Mouse (Mus musculus) embryonic facial prominence, embryonic 12.5 days (tissue): ENCODE measurements around the gene Usp2. TPM values are rescaled to one million over a fixed set of nuclear protein-coding genes. Genes with fewer than 3 reads are reported as not detected.

Experiments
- ATAC-seq: fragments of 200-750 bp; cut with Nextera tagmentation; 2 replicates; pipeline ENCODE4 v1.8.0; 2017; ENCODE audit not compliant: insufficient number of reproducible peaks, insufficient read depth, low FRiP score, low TSS enrichment
- H3K27ac ChIP-seq: fragments of 300-500 bp; sonication (generic); 2 replicates; pipeline ENCODE4 v1.5.1; 2016; ENCODE audit warnings: mild to moderate bottlenecking
- H3K27me3 ChIP-seq: fragments of 300-500 bp; sonication (generic); 2 replicates; pipeline ENCODE4 v1.6.1; 2016; ENCODE audit warnings: mild to moderate bottlenecking, moderate library complexity
- H3K36me3 ChIP-seq: fragments of 300-500 bp; sonication (generic); 2 replicates; pipeline ENCODE4 v1.6.1; 2016; ENCODE audit warnings: mild to moderate bottlenecking
- H3K4me1 ChIP-seq: fragments of 300-500 bp; sonication (generic); 2 replicates; pipeline ENCODE4 v1.6.1; 2016
- H3K4me2 ChIP-seq: fragments of 300-500 bp; sonication (generic); replicated peaks from 2 replicates; pipeline ENCODE4 v1.6.1; 2016; ENCODE audit warnings: mild to moderate bottlenecking, moderate library complexity
- H3K4me3 ChIP-seq: fragments of 300-500 bp; sonication (generic); 2 replicates; pipeline ENCODE4 v1.5.1; 2016; ENCODE audit warnings: mild to moderate bottlenecking
- H3K9ac ChIP-seq: fragments of 300-500 bp; sonication (generic); 2 replicates; pipeline ENCODE4 v1.6.1; 2016; ENCODE audit warnings: mild to moderate bottlenecking, moderate library complexity
- H3K9me3 ChIP-seq: fragments of 300-500 bp; sonication (generic); 2 replicates; pipeline ENCODE4 v1.6.1; 2016; ENCODE audit warnings: mild to moderate bottlenecking, moderate library complexity
- WGBS: fragments of 180-500 bp; shearing (Covaris S2); methylation state at CpG from one replicate; pipeline ENCODE4 v1.1.7; 2016; 5-methylcytosine and 5-hydroxymethylcytosine counted together
- polyA plus RNA-seq: library from polyadenylated mRNA; unstranded; fragments of >200 nt; fragmentation: Nextera tagmentation; extraction: Ambion mirVana; gene quantifications from 2 replicates; pipeline ENCODE4 v1.2.1, GENCODE M21; 2016

Gene Usp2
- polyA plus RNA-seq, 1 experiment from 2014 or later, result 8.8 TPM

DNA sequence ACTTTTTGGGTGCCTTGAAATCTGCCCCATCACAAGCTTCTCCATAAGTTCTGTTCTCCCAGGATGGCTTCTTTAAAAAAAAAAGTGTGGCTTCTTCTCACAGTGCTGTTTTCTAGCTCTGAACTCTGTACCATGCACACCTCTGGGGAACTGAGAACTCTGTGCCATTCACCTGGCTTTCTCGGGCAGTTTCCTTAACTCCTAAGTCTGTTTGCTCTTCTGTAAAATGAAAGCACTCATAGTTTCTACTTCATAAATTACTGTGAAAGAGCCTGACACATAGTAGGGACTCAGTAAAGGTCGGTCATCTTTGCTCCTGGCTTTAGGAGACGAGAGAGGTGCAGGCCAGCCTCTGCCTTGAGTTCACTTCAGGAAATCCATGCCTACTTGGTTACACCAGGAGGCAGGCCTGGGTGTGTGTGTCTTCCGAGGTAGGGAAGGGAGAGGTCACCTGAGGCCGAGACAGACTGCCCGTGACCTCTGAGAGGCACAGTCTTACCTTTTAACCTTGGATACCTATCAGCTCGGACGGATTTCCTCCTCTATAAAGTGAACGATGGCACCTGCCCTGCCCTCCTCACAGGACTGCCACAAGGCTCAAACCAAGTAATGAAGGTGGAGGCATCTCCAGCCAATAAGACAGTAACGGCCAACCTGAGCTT is 11.4 kb downstream of the Usp2 start:
- ATAC-seq, result no peak
- Histone ChIP-seq H3K4me1 (peaks cover 14% of the 10 kb centered on the region), H3K4me2 (no peak overlapping the region), H3K27ac (no peak overlapping the region), H3K9ac (no peak overlapping the region), H3K4me3 (no peak overlapping the region), H3K27me3 (peaks cover 6% of the 10 kb centered on the region; the same call in 1 of the 2 replicates), H3K9me3 (no peaks in the 10 kb centered on the region), H3K36me3 (no peaks in the 10 kb centered on the region)
- 75% methylated on average over 10 of the region's 10 CpGs for WGBS

DNA sequence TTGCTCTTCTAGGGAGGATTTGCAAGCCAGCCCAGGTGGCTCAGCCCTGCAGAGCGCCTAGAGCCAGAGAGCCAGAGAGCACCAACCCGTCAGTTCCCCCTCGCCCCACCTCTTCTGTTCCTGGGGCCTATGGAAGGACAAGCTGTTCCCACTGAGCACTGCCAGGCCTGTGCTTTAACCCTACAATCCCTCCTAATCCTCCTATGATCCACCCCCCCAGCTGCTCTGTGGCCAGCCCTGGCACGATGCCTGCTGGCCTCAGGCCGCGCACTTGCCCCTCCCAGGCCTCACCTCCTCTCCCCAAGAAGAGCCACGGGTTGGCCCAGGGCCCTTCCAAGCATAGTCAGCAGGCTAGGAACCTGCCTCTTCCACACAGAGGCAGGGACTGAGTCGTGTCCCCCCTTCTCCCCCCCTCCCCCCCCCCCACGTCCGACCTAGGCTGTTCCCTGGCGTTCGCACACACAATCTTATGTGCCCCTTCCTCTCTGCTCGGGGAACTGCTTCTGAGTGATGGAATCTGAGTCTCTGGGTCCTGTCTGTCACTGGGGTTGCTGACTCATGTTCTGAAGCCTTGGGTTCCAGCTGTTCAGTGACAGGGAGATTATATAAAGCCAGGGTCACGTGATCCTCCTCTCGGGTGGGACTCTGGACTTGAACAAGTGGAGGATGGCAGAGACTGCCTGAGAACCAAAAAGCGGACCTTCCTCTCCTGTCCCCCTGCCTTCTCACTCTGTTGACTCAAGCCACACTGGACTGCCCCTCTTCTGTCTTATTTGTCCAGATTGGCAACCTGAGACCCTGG is 12.3 kb downstream of the Usp2 start:
- H3K27me3 ChIP-seq, result peaks cover 11% of the 10 kb centered on the region; the same call in 1 of the 2 replicates
- no peak overlapping the region for H3K4me3 ChIP-seq
- 37% methylated on average over 16 of the region's 16 CpGs for WGBS
- H3K4me1 ChIP-seq, result peaks cover 20% of the 10 kb centered on the region
- H3K9me3 ChIP-seq, result no peaks in the 10 kb centered on the region
- H3K27ac ChIP-seq, result no peak overlapping the region
- H3K36me3 ChIP-seq, result no peaks in the 10 kb centered on the region
- no peak for ATAC-seq
- no peak overlapping the region for H3K9ac ChIP-seq
- H3K4me2 ChIP-seq, result no peak overlapping the region

DNA sequence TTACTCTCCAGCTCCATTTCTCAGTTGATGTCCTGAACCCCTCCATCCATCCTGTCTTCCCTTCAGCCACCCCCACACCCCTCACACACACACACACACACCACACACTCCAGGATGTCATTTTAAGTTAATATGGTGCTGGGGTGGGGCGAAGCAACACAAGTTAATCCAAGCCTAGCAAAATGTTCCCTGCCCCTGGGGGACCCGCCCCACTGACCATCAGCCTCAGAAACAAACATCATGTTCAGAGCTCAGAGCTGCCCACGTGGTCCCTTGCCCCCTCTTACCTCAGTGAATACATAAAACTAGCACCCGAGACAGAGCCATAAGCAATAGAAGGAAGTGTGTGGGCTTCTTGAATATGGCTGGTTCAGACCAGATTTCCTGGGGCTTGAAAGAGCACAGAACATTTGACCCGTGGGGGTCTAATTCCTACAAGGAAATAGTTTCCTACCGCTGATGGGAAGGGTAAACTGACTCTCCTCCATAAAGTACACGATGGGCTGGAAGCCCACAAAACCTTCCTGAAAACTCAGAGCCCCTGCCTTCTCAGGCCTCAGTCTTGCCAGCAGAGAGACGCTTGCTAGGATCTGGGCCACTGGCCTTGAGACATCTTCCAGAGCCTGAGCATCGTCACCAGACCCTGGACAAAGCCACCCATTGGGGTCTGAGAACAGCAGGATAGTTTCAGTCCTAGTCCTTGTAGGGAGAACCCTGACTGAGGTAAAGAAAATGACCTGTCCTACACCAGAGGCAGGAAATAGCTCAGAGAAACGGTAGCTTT is 13.4 kb downstream of the Usp2 start:
- no peak for ATAC-seq
- no peak overlapping the region for H3K27ac ChIP-seq
- H3K4me2 ChIP-seq, result no peak overlapping the region
- H3K9me3 ChIP-seq, result no peaks in the 10 kb centered on the region
- H3K36me3 ChIP-seq, result no peaks in the 10 kb centered on the region
- no peak overlapping the region for H3K4me3 ChIP-seq
- WGBS, result 68% methylated on average over 10 of the region's 10 CpGs
- H3K9ac ChIP-seq, result no peak overlapping the region
- H3K27me3 ChIP-seq, result peaks cover 16% of the 10 kb centered on the region
- H3K4me1 ChIP-seq, result peaks cover 31% of the 10 kb centered on the region

DNA sequence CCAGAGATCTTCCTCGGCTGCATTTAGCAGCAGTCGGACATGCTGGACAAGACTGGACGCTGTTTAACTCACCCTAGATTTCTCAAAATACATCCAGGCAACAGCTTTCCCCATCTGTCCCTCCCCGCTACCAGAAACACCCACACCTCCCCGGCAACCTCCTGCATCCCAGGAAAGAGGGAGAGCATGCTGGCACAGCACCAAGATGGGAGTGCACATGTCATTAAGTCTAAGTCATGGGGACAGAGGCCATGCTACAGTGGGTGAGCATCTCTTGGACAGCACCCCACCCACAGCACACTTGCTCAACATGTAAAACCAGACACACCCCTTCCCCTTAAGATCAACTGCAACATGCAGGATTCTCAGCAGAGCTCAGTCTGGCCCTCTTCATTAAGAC is 14.1 kb downstream of the Usp2 start:
- WGBS, result 86% methylated on average over 5 of the region's 5 CpGs
- Histone ChIP-seq H3K36me3 (no peaks in the 10 kb centered on the region), H3K4me1 (peaks cover 35% of the 10 kb centered on the region), H3K27ac (no peak overlapping the region), H3K9ac (no peak overlapping the region), H3K4me3 (no peak overlapping the region), H3K27me3 (peaks cover 24% of the 10 kb centered on the region), H3K4me2 (no peak overlapping the region), H3K9me3 (no peaks in the 10 kb centered on the region)
- ATAC-seq, result no peak

DNA sequence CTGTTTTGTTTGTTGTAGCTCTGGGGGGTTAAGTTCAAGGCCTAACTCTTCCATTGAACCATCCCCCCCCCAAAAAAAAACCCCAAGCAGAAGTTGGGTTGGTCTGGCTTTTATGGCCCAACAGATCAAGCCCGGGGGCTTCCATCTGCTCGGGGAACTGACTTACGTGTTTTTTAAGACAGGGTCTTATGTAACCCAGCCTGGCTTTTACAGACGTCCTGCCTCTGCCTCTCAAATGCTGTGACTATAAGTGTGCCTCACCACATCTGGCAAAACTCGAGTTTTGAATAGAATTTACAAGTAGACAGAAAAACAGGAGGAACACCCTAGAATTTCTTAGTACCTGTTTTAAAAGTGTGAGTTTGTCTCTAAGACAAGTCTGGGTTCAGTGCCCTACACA is 14.8 kb downstream of the Usp2 start:
- Histone ChIP-seq H3K4me1 (peaks cover 33% of the 10 kb centered on the region), H3K27me3 (peaks cover 30% of the 10 kb centered on the region), H3K4me2 (no peak overlapping the region), H3K27ac (no peak overlapping the region), H3K36me3 (no peaks in the 10 kb centered on the region), H3K9me3 (no peaks in the 10 kb centered on the region), H3K4me3 (no peak overlapping the region), H3K9ac (no peak overlapping the region)
- WGBS, result 61% methylated on average over 5 of the region's 5 CpGs
- ATAC-seq, result no peak

DNA sequence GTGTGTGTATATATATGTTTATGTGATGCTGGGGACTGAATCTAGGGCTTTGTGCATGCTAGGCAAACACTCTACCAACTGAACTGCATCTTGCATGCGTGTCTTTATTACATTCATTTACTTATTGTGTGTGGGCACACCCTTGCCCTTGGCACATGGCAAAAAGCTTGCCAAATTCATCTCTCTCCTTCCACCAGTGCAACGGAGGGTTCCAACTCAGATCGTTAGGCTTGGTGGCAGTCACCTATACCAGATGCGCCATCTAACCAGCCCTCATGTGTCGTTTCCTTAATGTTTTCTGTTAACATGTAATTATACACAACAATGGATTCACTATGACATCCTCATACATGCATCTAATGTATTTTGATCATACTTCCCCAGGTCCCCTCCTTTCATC is 15.4 kb downstream of the Usp2 start:
- no peak for ATAC-seq
- H3K9ac ChIP-seq, result no peak overlapping the region
- 93% methylated on average over 5 of the region's 5 CpGs for WGBS

DNA sequence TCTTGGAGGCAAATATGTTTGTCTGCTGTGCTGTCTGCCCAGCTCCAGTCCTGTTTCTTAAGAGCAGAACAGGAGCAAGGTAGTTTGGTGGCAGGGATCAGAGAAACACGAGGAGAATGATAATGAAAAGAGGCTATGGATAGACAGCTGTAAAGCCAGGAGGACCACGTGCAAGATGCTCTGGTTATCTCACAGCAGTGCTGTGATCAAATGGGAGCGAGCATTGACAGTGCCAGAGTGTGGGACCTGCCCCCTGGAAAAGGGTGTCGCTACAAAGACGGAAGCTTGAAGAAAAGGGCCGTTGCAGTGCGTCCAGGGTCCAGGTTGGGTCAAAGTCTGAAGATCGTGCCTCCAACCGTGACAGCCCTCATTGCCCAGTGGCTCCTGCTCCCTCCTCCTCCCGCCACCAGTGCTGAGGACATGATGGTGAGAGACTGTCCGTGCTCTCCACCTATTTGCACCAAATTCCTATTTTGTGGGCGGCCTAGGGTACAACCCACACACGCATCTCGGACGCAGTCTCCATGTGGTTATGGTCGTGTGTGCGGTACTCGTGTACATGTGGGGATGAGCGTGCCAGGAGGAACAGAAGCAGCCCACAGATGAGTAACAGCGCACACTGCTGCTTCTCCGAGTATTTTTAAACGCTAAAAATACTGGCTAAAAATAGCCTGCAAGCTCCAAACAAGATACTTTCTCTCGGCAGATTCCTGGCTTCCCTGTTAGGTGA is 16.7 kb downstream of the Usp2 start:
- Histone ChIP-seq H3K4me2 (peak overlapping the region; percentile 100), H3K27me3 (peaks cover 34% of the 10 kb centered on the region), H3K27ac (no peak overlapping the region), H3K9me3 (no peaks in the 10 kb centered on the region), H3K36me3 (no peaks in the 10 kb centered on the region), H3K4me3 (peak overlapping the region; percentile 60), H3K4me1 (peaks cover 45% of the 10 kb centered on the region), H3K9ac (no peak overlapping the region)
- no peak for ATAC-seq
- 9% methylated on average over 23 of the region's 23 CpGs for WGBS

More for the DNA sequence above, 15.4 kb downstream of the Usp2 start:
- Histone ChIP-seq H3K4me1 (peaks cover 35% of the 10 kb centered on the region), H3K4me2 (no peak overlapping the region), H3K27ac (no peak overlapping the region), H3K4me3 (no peak overlapping the region), H3K27me3 (peaks cover 34% of the 10 kb centered on the region), H3K36me3 (no peaks in the 10 kb centered on the region), H3K9me3 (no peaks in the 10 kb centered on the region)

DNA sequence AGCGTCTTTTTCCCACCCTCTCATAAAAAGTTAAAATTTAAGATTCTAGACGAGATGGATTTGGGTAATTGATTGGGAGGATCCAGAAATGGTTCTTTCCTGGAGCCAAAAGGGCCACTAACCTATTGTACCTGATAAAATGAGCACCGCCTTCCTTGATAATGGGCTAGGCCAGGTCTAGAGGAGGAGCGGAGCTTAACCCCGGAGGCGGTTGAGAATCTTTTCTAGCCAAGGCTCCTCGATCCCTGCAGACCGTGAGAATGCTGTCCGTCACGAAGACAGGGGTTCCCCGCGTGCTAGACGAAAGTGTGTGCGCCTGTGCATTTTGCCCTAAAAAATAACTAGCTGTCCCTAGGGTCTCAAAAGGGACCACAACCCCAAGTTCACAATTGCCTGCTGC is 17.4 kb downstream of the Usp2 start:
- Histone ChIP-seq H3K36me3 (no peaks in the 10 kb centered on the region), H3K27me3 (peaks cover 34% of the 10 kb centered on the region), H3K4me3 (peak overlapping the region; percentile 60), H3K9me3 (no peaks in the 10 kb centered on the region), H3K4me1 (peaks cover 42% of the 10 kb centered on the region), H3K27ac (no peak overlapping the region), H3K9ac (peak overlapping the region; percentile 70), H3K4me2 (peak overlapping the region; percentile 100)
- 0 out of 2 replicates have a peak, but pooled peaks have one; percentile 2 for ATAC-seq
- WGBS, result 2% methylated on average over 14 of the region's 14 CpGs

DNA sequence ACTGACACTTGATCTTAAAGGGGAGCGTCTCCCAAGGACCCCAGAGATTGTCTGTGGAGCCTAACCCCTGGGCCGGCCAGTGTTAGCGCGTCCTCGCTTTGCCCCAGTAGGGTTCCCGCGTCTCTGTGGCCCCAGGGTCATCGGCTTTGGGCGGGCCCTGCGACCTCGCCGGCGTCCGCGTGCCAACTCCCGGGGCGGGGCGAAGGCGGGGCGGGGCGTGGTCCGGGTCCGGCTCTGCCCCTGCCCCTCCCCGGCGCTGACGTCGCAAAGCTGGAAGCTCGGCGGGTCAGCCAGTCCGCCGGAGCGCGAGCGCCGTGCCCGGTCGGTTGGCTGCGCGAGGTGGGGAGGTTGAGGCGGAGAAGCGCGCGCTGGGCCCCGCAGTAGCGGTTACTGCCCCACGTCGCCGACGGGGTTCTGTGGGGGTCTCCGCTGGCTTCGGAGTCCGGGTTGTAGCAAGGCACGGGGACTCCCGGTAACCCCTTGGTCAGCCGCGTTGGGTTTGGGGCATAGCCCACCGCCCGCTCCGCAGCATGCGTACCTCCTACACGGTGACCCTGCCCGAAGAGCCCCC is 17.9 kb downstream of the Usp2 start:
- peak overlapping the region; percentile 60 for H3K4me3 ChIP-seq
- no peaks in the 10 kb centered on the region for H3K9me3 ChIP-seq
- ATAC-seq, result peak; percentile 31; the same call in 1 of the 2 replicates
- H3K4me1 ChIP-seq, result peaks cover 40% of the 10 kb centered on the region
- H3K9ac ChIP-seq, result peak overlapping the region; percentile 70
- peaks cover 34% of the 10 kb centered on the region for H3K27me3 ChIP-seq
- no peak overlapping the region for H3K27ac ChIP-seq
- under 1% methylated on average over 62 of the region's 62 CpGs for WGBS
- H3K36me3 ChIP-seq, result no peaks in the 10 kb centered on the region
- H3K4me2 ChIP-seq, result peak overlapping the region; percentile 100

DNA sequence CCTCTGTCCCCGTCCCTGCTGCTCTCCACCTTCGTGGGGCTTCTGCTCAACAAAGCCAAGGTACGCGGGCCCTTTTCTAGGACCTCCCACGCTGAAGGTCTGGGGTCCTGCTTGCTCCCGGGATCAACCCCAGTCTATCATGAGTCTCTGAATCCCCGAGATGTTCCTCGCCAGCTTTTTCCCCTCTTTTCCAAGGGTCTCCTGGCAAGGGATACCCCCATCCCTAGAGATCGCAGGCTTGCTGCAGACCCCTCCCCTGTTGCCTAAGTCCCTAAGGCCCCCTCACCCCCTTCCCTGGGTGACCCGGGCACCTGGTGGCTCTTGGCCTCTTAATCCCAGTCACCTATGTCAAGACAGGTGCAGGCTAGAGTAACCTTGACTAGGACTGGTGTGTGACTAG is 18.5 kb downstream of the Usp2 start:
- Histone ChIP-seq H3K4me1 (peaks cover 40% of the 10 kb centered on the region), H3K27me3 (peaks cover 30% of the 10 kb centered on the region), H3K4me3 (peak overlapping the region; percentile 60), H3K9ac (peak overlapping the region; percentile 70), H3K9me3 (no peaks in the 10 kb centered on the region), H3K36me3 (no peaks in the 10 kb centered on the region), H3K27ac (no peak overlapping the region), H3K4me2 (peak overlapping the region; percentile 100)
- WGBS, result 3% methylated on average over 10 of the region's 10 CpGs
- ATAC-seq, result no peak
